Mouse (Mus musculus) lung, postnatal 10 days (tissue): ENCODE measurements at regions not wholly inside any gene's neighbourhood (a gene's known extent, or its start where the extent isn't known, plus 50 kb on each side); places are given as distances from the start of the nearest gene placed in this dataset.
"Not testable (repeated sequence)": the region's sequence is repeated elsewhere in the genome, so short reads cannot be mapped to it uniquely, and the experiment has no call there.

ENCODE experiments used
- DNase-seq: peaks from one replicate; pipeline ENCODE4 v3.0.0; 2021

- DNase-seq: no peak
Observed at GRCm38 (mm10) chr11:121894801-121895200, 64.8 kb downstream of the Ptchd3 start.

- DNase-seq: not testable (repeated sequence)
Observed at GRCm38 (mm10) chr11:121904393-121904792, 74.3 kb downstream of the Ptchd3 start.

GRCm38 (mm10) chr11:121924631-121925030 lies 94.6 kb downstream of the Ptchd3 start:
- not testable (repeated sequence) for DNase-seq

- DNase-seq: not testable (repeated sequence)
Observed at GRCm38 (mm10) chr11:121925043-121925442, 95.0 kb downstream of the Ptchd3 start.

GRCm38 (mm10) chr11:121951726-121952125 lies 121.7 kb downstream of the Ptchd3 start:
- peak; percentile 36 for DNase-seq

- peak; percentile 5 for DNase-seq
Observed at GRCm38 (mm10) chr11:121956367-121957235, 126.6 kb downstream of the Ptchd3 start.

GRCm38 (mm10) chr11:121958735-121959134 lies 128.7 kb downstream of the Ptchd3 start:
- DNase-seq: not testable (repeated sequence)

GRCm38 (mm10) chr11:121964111-121964510 lies 134.1 kb downstream of the Ptchd3 start:
- not testable (repeated sequence) for DNase-seq

- DNase-seq: not testable (repeated sequence)
Observed at GRCm38 (mm10) chr11:121965911-121966310, 135.9 kb downstream of the Ptchd3 start.
